Mouse (Mus musculus) stomach, postnatal 0 days (tissue): ENCODE measurements around the gene Gas7.

Experiments used
- CTCF ChIP-seq: IDR thresholded peaks from 2 replicates; pipeline ENCODE4 v1.5.1; 2016; ENCODE audit warnings: antibody characterized with exemption, low read depth, mild to moderate bottlenecking, moderate library complexity
- EP300 ChIP-seq: optimal IDR thresholded peaks from 2 replicates; pipeline ENCODE3; 2016; ENCODE audit warnings: antibody characterized with exemption

- TF ChIP-seq CTCF (no peak), EP300 (no peak)
Measured at GRCm38 (mm10) chr11:67561631-67562030, 106.4 kb downstream of the Gas7 start.
